Mouse (Mus musculus) embryonic fibroblast, embryonic 13.5 days (primary cell): ENCODE results near the gene Hoxc10. TPM values are rescaled to one million over a fixed set of nuclear protein-coding genes. Genes with fewer than 3 reads are reported as not detected.

Experiments
- H3K27ac ChIP-seq: 2 replicates; pipeline ENCODE4 v1.5.1; 2012; ENCODE audit warnings: low read length, control low read depth, inconsistent platforms; ENCODE audit not compliant: insufficient read depth
- H3K4me1 ChIP-seq: 2 replicates; pipeline ENCODE4 v1.6.1; 2011; ENCODE audit warnings: low read length; ENCODE audit not compliant: control insufficient read depth, insufficient read depth
- H3K4me3 ChIP-seq: 2 replicates; pipeline ENCODE4 v1.5.1; 2011; ENCODE audit warnings: mild to moderate bottlenecking, control low read depth, low read length; ENCODE audit not compliant: insufficient read depth
- CTCF ChIP-seq: IDR thresholded peaks from 2 replicates; pipeline ENCODE4 v1.5.1; 2011; ENCODE audit warnings: mild to moderate bottlenecking, control low read depth, low read length, moderate library complexity, borderline replicate concordance; ENCODE audit not compliant: insufficient read depth
- POLR2A ChIP-seq: IDR thresholded peaks from 2 replicates; pipeline ENCODE4 v1.6.1; 2011; ENCODE audit warnings: low read depth, mild to moderate bottlenecking, control low read depth, low read length, moderate library complexity
- polyA plus RNA-seq: library from polyadenylated mRNA; stranded (reverse); fragments of >200 nt; gene quantifications from 2 replicates; pipeline ENCODE4 v1.2.4, GENCODE M21; 2011; ENCODE audit warnings: low read depth; ENCODE audit not compliant: missing spikeins, insufficient read length

Gene Hoxc10
- polyA plus RNA-seq, 1 experiment, result 16.6 TPM

- TF ChIP-seq POLR2A (no peak), CTCF (peak; percentile 32; the same call in 1 of the 2 replicates)
- no peak overlapping the region for H3K27ac ChIP-seq
- H3K4me1 ChIP-seq, result no peaks in the 10 kb centered on the region
- H3K4me3 ChIP-seq, result no peak overlapping the region
These were observed 23.2 kb upstream of the Hoxc10 start for GRCm38 (mm10) chr15:102943468-102943813.

- H3K27ac ChIP-seq, result no peak overlapping the region
- no peaks in the 10 kb centered on the region for H3K4me1 ChIP-seq
These were observed 21.2 kb upstream of the Hoxc10 start for GRCm38 (mm10) chr15:102945185-102946077.

GRCm38 (mm10) chr15:102947276-102947675, 19.3 kb upstream of the Hoxc10 start:
- TF ChIP-seq CTCF (no peak), POLR2A (no peak)
- H3K4me3 ChIP-seq, result no peak overlapping the region
- H3K27ac ChIP-seq, result no peak overlapping the region
- no peaks in the 10 kb centered on the region for H3K4me1 ChIP-seq

More at GRCm38 (mm10) chr15:102945185-102946077, 21.2 kb upstream of the Hoxc10 start:
- H3K4me3 ChIP-seq, result no peak overlapping the region
- TF ChIP-seq CTCF (no peak), POLR2A (no peak)

DNA sequence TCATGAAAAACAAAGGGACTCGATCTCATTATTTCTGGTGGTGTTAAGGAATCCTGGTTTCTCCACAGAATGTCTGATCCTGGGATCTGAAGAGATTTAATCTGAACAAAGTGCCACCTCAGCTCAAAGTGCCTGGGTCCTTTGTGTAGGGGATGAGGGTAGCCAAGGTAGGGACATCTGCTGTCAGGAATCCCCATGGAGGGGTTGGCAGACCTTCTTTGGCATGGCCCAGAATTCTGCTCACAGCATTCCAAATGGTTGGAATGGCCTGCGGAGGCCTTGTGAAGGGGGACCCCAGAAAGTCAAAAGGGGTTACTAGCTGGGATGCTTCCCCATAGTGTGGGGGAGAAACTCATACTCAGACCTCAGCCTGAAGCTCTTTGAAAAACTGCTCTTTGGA, 17.8 kb upstream of the Hoxc10 start:
- Histone ChIP-seq H3K4me1 (no peaks in the 10 kb centered on the region), H3K4me3 (no peak overlapping the region), H3K27ac (no peak overlapping the region)
- TF ChIP-seq POLR2A, result no peak

- no peak for TF ChIP-seq CTCF
- no peak for TF ChIP-seq POLR2A
- H3K4me3 ChIP-seq, result no peak overlapping the region
- H3K27ac ChIP-seq, result no peak overlapping the region
- no peaks in the 10 kb centered on the region for H3K4me1 ChIP-seq
These were observed 16.9 kb upstream of the Hoxc10 start for GRCm38 (mm10) chr15:102949696-102950095.

DNA sequence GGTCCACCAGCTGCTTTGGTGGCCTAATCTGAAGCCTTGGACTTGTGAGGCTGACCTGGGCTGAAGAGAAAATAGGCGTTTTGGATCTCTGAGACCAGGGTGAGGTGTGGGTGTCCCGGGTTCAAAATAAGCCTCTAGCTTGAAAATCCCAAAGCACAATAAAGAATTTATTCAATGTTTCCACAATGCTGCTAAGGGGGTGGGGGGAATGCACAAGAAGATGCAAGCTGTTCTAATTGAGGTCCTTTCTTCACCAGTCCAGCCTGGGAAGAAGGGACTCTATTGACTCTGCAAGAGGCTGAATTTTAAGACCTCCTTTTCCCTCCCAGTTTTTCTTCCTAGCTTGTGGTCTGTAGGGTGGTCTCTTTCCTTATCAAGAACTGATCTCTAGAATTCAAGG, 15.7 kb upstream of the Hoxc10 start:
- TF ChIP-seq POLR2A (no peak), CTCF (no peak)
- no peaks in the 10 kb centered on the region for H3K4me1 ChIP-seq
- no peak overlapping the region for H3K4me3 ChIP-seq
- no peak overlapping the region for H3K27ac ChIP-seq

DNA sequence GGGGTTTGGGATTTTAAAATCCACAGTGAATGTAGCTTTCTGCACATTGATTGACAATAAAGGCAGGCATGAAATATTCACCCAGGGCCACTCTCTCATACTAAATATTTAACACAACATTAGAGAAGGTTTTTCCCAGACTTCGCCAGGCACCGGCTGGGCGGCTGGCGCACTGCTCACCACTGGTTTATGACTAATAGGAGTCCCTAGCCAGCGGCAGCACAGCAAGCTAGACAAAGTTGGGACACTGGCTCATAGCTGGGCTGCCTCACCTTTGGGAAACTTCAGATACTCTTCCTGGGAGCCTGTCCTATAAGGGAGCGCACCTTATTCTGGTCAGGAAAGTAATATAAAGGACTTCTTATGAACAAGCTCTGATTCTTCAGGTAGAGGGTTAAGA, 13.0 kb upstream of the Hoxc10 start:
- Histone ChIP-seq H3K27ac (no peak overlapping the region), H3K4me1 (no peaks in the 10 kb centered on the region), H3K4me3 (no peak overlapping the region)
- TF ChIP-seq POLR2A (no peak), CTCF (no peak)

DNA sequence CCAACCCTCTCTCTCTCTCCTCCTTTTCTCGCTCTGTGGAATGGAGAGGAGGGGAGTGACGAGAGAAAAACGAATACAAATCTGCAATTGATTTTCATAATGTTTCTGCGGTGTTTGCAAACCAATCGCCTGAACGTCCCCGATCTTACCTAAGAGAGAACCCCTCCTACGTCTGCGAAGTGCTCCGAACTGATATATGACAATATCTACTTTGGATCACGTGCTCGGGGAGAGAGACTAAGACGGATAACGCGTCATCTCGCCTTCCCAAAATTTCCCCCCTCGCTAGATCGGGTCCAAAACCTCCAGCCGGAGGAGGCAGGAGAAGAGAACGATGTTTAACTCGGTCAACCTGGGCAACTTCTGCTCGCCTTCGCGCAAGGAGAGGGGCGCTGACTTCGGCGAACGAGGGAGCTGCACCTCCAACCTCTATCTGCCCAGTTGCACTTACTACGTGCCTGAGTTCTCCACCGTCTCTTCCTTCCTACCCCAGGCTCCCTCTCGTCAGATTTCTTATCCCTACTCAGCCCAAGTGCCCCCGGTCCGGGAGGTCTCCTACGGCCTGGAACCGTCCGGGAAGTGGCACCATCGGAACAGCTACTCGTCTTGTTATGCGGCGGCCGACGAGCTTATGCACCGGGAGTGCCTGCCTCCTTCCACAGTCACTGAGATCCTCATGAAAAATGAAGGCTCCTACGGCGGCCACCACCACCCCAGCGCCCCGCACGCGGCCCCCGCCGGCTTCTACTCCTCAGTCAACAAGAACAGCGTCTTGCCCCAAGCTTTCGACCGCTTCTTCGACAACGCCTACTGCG, 12.2 kb upstream of the Hoxc10 start, which contains the start of gene Hoxc11:
Gene Hoxc11 (plus strand): TSS at position 236 of the 815 bp plus-strand sequence.
- Histone ChIP-seq H3K27ac (no peak within 1 kb of the TSS), H3K4me1 (no peaks in the 10 kb centered on the region), H3K4me3 (peak within 1 kb of the TSS; percentile 21; the same call in 1 of the 2 replicates)
- TF ChIP-seq CTCF (no peak), POLR2A (no peak)

DNA sequence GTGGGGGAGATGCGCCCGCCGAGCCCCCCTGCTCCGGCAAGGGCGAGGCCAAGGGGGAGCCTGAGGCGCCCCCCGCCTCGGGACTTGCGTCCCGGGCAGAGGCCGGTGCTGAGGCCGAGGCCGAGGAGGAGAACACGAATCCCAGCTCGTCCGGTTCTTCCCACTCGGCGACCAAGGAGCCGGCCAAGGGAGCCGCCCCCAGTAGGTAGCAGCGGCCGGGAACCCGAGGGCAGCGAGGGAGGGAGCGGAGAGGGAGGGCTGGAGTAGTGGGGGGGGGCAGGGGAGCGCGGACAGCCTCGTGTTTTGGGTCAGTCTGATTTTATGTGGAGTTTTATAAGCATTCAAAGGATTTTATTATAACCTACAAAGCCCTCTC, 11.6 kb upstream of the Hoxc10 start:
- H3K4me1 ChIP-seq, result no peaks in the 10 kb centered on the region
- TF ChIP-seq CTCF (no peak), POLR2A (no peak)
- no peak overlapping the region for H3K27ac ChIP-seq
- peak overlapping the region; percentile 21; the same call in 1 of the 2 replicates for H3K4me3 ChIP-seq
